Mouse (Mus musculus): ENCODE measurements at regions not wholly inside any gene's neighbourhood (a gene's known extent, or its start where the extent isn't known, plus 50 kb on each side); places are given as distances from the start of the nearest gene placed in this dataset.

DNA sequence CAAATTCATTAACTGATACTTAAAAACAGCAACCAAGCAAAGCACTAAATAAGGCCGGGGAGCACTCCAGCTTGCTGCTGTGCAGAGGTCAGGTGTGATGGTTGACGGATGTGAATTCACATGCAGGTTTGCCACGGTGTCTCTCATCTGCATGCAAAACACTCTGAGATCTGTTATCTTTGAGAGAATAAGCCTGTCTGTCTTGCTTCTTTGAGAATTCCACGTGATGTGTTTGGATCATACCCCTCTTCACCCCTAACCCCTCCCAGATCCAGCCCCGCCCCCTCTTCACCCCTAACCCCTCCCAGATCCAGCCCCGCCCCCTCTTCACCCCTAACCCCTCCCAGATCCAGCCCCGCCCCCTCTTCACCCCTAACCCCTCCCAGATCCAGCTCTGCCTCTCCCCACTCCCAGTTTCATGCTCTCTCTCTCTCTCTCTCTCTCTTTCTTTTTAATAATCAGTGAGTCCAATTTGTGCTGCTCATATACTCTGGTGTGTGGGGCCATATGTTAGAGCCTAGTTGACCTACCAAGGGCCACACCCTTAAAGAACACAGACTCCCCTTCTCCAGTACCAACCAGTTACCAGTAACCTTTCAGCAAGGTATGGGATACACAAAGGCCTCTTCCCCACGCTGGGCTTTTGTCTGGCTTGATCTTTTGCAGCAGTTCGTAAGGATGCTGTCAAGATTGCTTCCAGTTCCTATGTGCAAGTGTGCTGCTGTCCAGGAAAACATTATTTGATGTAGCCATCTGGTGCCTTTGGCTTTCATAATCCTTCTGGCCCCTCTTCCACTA is 73.1 kb upstream of the Hnrnpk start:
- H3K4me3 ChIP-seq (ENCODE audit: low read depth, low read length), result no peak overlapping the region
- 38% methylated on average over 7 of the region's 9 CpGs for WGBS
- H3K27ac ChIP-seq (ENCODE audit: low read depth, low read length), result no peak overlapping the region
- 0 out of 2 replicates have a peak, but pooled peaks cover 7% of the 10 kb centered on the region for H3K4me1 ChIP-seq (ENCODE audit: control insufficient read depth, insufficient read depth, low read length)
- no peaks in the 10 kb centered on the region for H3K27me3 ChIP-seq (ENCODE audit: control insufficient read depth, insufficient read depth, low read length)
- H3K9me3 ChIP-seq (ENCODE audit: control insufficient read depth, low read length), result no peaks in the 10 kb centered on the region
- no peaks in the 10 kb centered on the region for H3K36me3 ChIP-seq (ENCODE audit: control insufficient read depth, insufficient read depth, low read length)
- ATAC-seq (ENCODE audit: low FRiP score) (no peak), DNase-seq (ENCODE audit: low spot score, missing footprints) (no peak)
- H3K4me2 ChIP-seq, result no peak overlapping the region
- no peak overlapping the region for H3K9ac ChIP-seq (ENCODE audit: low read length)

DNA sequence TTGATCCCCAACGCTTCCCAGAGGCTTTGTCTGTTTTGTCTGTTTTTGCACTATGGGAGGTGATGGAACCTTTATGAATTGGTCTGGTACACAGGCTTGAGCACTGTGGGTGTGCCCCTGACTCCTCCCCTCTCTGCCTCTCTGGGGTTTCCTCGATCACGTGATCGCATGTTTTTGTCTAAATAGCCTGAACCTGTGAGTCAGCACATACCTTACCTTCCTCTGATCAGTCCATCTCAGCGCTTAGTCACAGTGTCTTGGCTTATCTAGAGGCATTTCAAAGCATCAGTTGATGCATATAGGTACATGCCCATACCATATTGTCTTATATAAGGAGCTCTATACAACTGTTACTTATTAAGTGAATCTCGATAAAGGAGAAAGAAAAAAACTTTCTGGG is 72.4 kb upstream of the Hnrnpk start:
- H3K9ac ChIP-seq (ENCODE audit: low read length), result no peak overlapping the region
- H3K4me1 ChIP-seq (ENCODE audit: control insufficient read depth, insufficient read depth, low read length), result peaks cover 10% of the 10 kb centered on the region; the same call in 1 of the 2 replicates
- WGBS, result 44% methylated on average over 6 of the region's 6 CpGs
- no peaks in the 10 kb centered on the region for H3K36me3 ChIP-seq (ENCODE audit: control insufficient read depth, insufficient read depth, low read length)
- ATAC-seq (ENCODE audit: low FRiP score) (peak; percentile 48; the same call in 1 of the 2 replicates), DNase-seq (ENCODE audit: low spot score, missing footprints) (no peak)
- no peak overlapping the region for H3K27ac ChIP-seq (ENCODE audit: low read depth, low read length)
- no peak overlapping the region for H3K4me2 ChIP-seq
- H3K9me3 ChIP-seq (ENCODE audit: control insufficient read depth, low read length), result no peaks in the 10 kb centered on the region
- no peaks in the 10 kb centered on the region for H3K27me3 ChIP-seq (ENCODE audit: control insufficient read depth, insufficient read depth, low read length)
- no peak overlapping the region for H3K4me3 ChIP-seq (ENCODE audit: low read depth, low read length)

DNA sequence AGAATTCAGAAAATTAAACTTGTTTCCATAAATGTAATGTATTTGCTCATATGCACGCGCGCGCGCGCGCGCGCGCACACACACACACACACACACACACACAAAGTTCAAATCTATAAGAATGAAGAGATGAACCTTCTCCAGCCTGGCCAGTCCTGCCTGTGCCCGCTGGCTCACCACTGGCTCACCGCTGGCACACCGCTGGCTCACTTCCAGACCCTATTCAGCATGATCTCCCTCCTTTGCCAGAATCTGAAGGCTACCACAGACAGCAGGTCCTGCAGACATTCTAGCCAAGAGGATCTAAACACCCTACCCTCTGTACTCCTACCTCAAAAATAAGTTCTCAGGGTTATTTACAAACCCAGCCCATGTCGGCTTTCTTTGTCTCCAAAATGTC is 69.3 kb upstream of the Hnrnpk start:
- Histone ChIP-seq H3K4me2 (no peak overlapping the region), H3K4me3 (ENCODE audit: low read depth, low read length) (no peak overlapping the region), H3K9me3 (ENCODE audit: control insufficient read depth, low read length) (no peaks in the 10 kb centered on the region), H3K4me1 (ENCODE audit: control insufficient read depth, insufficient read depth, low read length) (peaks cover 16% of the 10 kb centered on the region), H3K36me3 (ENCODE audit: control insufficient read depth, insufficient read depth, low read length) (no peaks in the 10 kb centered on the region), H3K9ac (ENCODE audit: low read length) (no peak overlapping the region), H3K27me3 (ENCODE audit: control insufficient read depth, insufficient read depth, low read length) (no peaks in the 10 kb centered on the region), H3K27ac (ENCODE audit: low read depth, low read length) (no peak overlapping the region)
- ATAC-seq (ENCODE audit: low FRiP score) (no peak), DNase-seq (ENCODE audit: low spot score, missing footprints) (no peak)
- 75% methylated on average over 14 of the region's 14 CpGs for WGBS

DNA sequence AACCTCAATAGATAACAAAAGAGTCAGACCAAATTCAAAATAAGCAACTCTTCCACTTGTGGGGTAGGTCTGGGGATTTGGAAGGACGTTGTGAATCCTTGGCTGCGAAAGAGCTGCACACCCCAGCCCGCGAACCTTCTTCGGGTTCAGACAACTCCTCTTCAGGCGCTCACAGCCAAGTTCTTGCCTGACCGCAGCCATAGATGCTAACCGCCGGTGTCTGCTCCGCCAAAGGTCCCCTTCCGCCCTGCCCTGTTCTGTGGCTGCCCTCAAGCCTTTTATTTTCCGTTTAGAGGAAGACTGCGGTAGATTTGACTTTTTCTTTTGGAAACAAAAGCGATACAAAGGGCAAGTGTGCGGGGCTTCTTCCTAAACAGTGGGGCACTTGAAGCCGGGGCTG is 68.6 kb upstream of the Hnrnpk start:
- Histone ChIP-seq H3K27ac (ENCODE audit: low read depth, low read length) (no peak overlapping the region), H3K9me3 (ENCODE audit: control insufficient read depth, low read length) (no peaks in the 10 kb centered on the region), H3K9ac (ENCODE audit: low read length) (peak overlapping the region; percentile 6), H3K36me3 (ENCODE audit: control insufficient read depth, insufficient read depth, low read length) (no peaks in the 10 kb centered on the region), H3K4me2 (peak overlapping the region; percentile 44), H3K4me3 (ENCODE audit: low read depth, low read length) (peak overlapping the region; percentile 25; the same call in 1 of the 2 replicates), H3K4me1 (ENCODE audit: control insufficient read depth, insufficient read depth, low read length) (peaks cover 16% of the 10 kb centered on the region), H3K27me3 (ENCODE audit: control insufficient read depth, insufficient read depth, low read length) (no peaks in the 10 kb centered on the region)
- ATAC-seq (ENCODE audit: low FRiP score) (no peak), DNase-seq (ENCODE audit: low spot score, missing footprints) (peak; percentile 94)
- WGBS, result 4% methylated on average over 16 of the region's 16 CpGs

DNA sequence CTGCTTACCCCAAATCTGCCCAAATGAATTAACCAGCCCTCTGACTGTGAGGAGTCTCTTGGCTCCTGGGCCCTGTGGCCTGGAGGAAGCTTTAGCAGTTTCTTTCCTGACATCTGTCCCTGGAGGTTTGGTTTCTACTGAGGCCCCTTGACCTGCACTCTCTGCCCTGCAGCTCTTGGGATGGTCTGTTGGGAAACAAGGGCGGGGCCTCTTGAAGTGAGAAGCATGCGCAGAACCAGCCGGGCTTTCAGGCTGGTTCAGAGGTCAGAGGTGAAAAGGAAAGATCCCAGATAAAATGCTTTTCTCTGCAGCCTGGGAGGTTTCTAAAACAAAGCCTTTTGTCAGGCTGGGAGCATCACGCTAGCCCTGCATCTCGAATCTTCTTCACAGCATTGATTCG is 66.6 kb upstream of the Hnrnpk start:
- DNase-seq (ENCODE audit: low spot score, missing footprints) (peak; percentile 90), ATAC-seq (ENCODE audit: low FRiP score) (0 out of 2 replicates have a peak, but pooled peaks have one; percentile 27)
- H3K4me1 ChIP-seq (ENCODE audit: control insufficient read depth, insufficient read depth, low read length), result peaks cover 16% of the 10 kb centered on the region
- H3K27me3 ChIP-seq (ENCODE audit: control insufficient read depth, insufficient read depth, low read length), result no peaks in the 10 kb centered on the region
- 0 out of 2 replicates have a peak overlapping the region, but pooled peaks have one; percentile 20 for H3K9ac ChIP-seq (ENCODE audit: low read length)
- H3K9me3 ChIP-seq (ENCODE audit: control insufficient read depth, low read length), result no peaks in the 10 kb centered on the region
- no peak overlapping the region for H3K4me3 ChIP-seq (ENCODE audit: low read depth, low read length)
- H3K36me3 ChIP-seq (ENCODE audit: control insufficient read depth, insufficient read depth, low read length), result no peaks in the 10 kb centered on the region
- H3K4me2 ChIP-seq, result no peak overlapping the region
- no peak overlapping the region for H3K27ac ChIP-seq (ENCODE audit: low read depth, low read length)
- 2% methylated on average over 6 of the region's 6 CpGs for WGBS

DNA sequence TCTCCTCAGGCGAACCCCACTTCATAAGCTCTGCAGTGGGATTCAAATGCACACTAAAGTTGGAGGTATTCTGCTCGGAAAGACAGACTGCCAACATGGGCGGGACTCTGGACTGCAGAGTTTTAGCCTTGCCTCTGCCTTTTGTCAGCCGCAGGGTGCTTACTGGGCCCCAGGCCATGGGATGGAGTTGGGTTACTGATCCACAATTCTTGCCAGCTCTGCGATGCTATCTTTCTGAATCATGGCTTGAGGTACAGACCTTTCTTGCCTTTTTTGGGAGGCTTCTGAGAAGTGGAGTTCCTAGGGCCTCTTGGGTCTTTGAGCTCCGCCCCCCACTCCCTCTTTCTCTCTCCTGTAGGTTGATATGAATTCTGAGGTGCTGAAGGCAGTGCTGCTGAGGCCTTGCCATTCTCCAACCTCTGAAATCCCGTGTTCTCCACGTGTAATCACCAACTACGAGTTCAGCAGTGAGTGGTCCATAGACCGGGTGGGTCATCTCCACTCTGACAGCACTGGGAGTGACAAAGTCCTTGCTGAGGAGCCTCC is 64.0 kb upstream of the Hnrnpk start:
- H3K9me3 ChIP-seq (ENCODE audit: control insufficient read depth, low read length), result no peaks in the 10 kb centered on the region
- no peak overlapping the region for H3K27ac ChIP-seq (ENCODE audit: low read depth, low read length)
- no peak for ATAC-seq (ENCODE audit: low FRiP score)
- 85% methylated on average over 10 of the region's 10 CpGs for WGBS
- no peaks in the 10 kb centered on the region for H3K36me3 ChIP-seq (ENCODE audit: control insufficient read depth, insufficient read depth, low read length)
- no peaks in the 10 kb centered on the region for H3K27me3 ChIP-seq (ENCODE audit: control insufficient read depth, insufficient read depth, low read length)
- DNase-seq (ENCODE audit: low spot score, missing footprints), result no peak
- H3K4me1 ChIP-seq (ENCODE audit: control insufficient read depth, insufficient read depth, low read length), result peaks cover 16% of the 10 kb centered on the region
- H3K9ac ChIP-seq (ENCODE audit: low read length), result no peak overlapping the region
- H3K4me3 ChIP-seq (ENCODE audit: low read depth, low read length), result no peak overlapping the region
- no peak overlapping the region for H3K4me2 ChIP-seq

DNA sequence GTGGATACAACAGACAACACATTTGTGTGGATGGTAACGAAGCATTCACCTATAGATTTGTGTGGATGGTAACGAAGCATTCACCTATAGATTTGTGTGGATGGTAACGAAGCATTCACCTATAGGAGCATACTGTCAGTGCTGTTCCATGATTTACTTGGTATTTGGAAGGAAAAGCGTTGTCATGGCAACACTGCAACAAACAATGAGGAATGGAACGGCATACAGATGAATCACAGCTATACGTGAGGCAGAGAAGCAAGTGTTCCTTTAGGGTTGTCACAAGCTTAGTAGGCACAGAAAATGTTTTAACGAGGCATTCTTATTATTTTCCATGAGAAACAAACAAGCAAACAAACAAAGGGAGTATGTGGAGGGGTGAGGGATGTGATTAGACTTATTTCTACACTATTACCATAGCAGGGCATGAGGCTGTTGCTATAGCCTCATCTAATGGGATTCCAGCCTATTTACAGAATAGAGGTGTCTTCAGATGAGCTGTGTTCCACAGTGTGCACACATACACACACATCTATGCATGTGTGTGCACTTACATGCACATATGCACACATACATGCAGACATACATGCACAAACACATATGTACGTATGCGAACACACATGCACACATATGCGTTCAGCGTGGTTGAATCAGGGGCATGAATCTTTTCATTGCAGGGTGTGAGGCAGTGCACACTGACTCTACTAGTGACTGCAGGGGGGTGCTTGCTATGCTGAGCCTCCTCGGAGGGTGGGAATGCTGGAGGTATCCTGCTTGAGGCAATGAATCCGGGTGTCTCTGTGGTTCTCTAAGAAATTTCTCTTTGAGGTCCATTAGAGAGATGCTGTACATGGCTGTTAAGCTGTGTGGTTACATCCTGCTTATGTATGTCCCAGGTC is 62.3 kb upstream of the Hnrnpk start:
- H3K36me3 ChIP-seq (ENCODE audit: control insufficient read depth, insufficient read depth, low read length), result no peaks in the 10 kb centered on the region
- H3K4me1 ChIP-seq (ENCODE audit: control insufficient read depth, insufficient read depth, low read length), result peaks cover 5% of the 10 kb centered on the region
- H3K9me3 ChIP-seq (ENCODE audit: control insufficient read depth, low read length), result no peaks in the 10 kb centered on the region
- H3K27ac ChIP-seq (ENCODE audit: low read depth, low read length), result no peak overlapping the region
- H3K27me3 ChIP-seq (ENCODE audit: control insufficient read depth, insufficient read depth, low read length), result no peaks in the 10 kb centered on the region
- H3K4me3 ChIP-seq (ENCODE audit: low read depth, low read length), result no peak overlapping the region
- WGBS, result 71% methylated on average over 13 of the region's 13 CpGs
- no peak overlapping the region for H3K4me2 ChIP-seq
- no peak overlapping the region for H3K9ac ChIP-seq (ENCODE audit: low read length)
- DNase-seq (ENCODE audit: low spot score, missing footprints) (no peak), ATAC-seq (ENCODE audit: low FRiP score) (no peak)
